Mouse (Mus musculus) G1E (cell line): Measurements from ENCODE around the gene Ttf1. TPM values are rescaled to one million over a fixed set of nuclear protein-coding genes. Genes with fewer than 3 reads are reported as not detected.
"Not testable (repeated sequence)": the region's sequence is repeated elsewhere in the genome, so short reads cannot be mapped to it uniquely, and the experiment has no call there.

Experiments
- ATAC-seq: 2 replicates; pipeline ENCODE4 v1.8.0; 2016; ENCODE audit warnings: mild to moderate bottlenecking; ENCODE audit not compliant: insufficient number of reproducible peaks, poor library complexity, low FRiP score, severe bottlenecking; ENCODE audit errors: extremely low read depth
- DNase-seq: peaks from one replicate; pipeline ENCODE4 v3.0.0; 2012; ENCODE audit warnings: low spot score
- H3K27me3 ChIP-seq: 2 replicates; pipeline ENCODE4 v1.6.1; 2012; ENCODE audit warnings: mild to moderate bottlenecking, low read length, inconsistent platforms; ENCODE audit not compliant: insufficient read depth
- H3K36me3 ChIP-seq: replicated peaks from 2 replicates; pipeline ENCODE3; 2012; ENCODE audit warnings: mild to moderate bottlenecking, inconsistent platforms
- H3K4me1 ChIP-seq: 2 replicates; pipeline ENCODE4 v1.6.1; 2012; ENCODE audit warnings: low read depth, low read length, inconsistent platforms, mixed read lengths; ENCODE audit not compliant: insufficient read depth
- H3K4me3 ChIP-seq: 2 replicates; pipeline ENCODE4 v1.5.1; 2012; ENCODE audit warnings: low read depth, mild to moderate bottlenecking, inconsistent platforms, low read length, moderate library complexity, mixed read lengths
- H3K9me3 ChIP-seq: replicated peaks from 2 replicates; pipeline ENCODE4 v1.6.1; 2012; ENCODE audit warnings: inconsistent platforms
- CTCF ChIP-seq: IDR thresholded peaks from 2 replicates; pipeline ENCODE4 v1.5.1; 2012; ENCODE audit warnings: low read depth, low read length, inconsistent platforms, mixed read lengths
- GATA1 ChIP-seq: IDR thresholded peaks from 2 replicates; pipeline ENCODE4 v1.6.1; 2012; ENCODE audit warnings: borderline replicate concordance, low read length, inconsistent platforms, mixed read lengths
- GATA2 ChIP-seq: IDR thresholded peaks from 2 replicates; pipeline ENCODE4 v1.6.1; 2012; ENCODE audit warnings: low read depth, low read length, inconsistent platforms, borderline replicate concordance
- POLR2AphosphoS5 ChIP-seq: IDR thresholded peaks from 2 replicates; pipeline ENCODE4 v1.6.1; 2012; ENCODE audit warnings: low read depth, low read length, inconsistent platforms; ENCODE audit not compliant: insufficient replicate concordance
- TAL1 ChIP-seq: conservative IDR thresholded peaks from 2 replicates; pipeline ENCODE4 v1.6.1; 2012; ENCODE audit warnings: low read depth, low read length, inconsistent platforms, mixed read lengths
- polyA plus RNA-seq: library from polyadenylated mRNA; stranded (reverse); fragments of >175 nt; gene quantifications from 2 replicates; pipeline ENCODE4 v1.2.3, GENCODE M21; 2012
- total RNA-seq, 2 experiments: library from RNA; stranded (forward) in 1 of 2; stranded (reverse) in 1 of 2; fragments of 200-1000 nt in 1 of 2; fragments of >200 nt in 1 of 2; fragmentation: Nextera tagmentation in 1 of 2; gene quantifications; 2 replicates each; pipeline ENCODE4 v1.2.3; 2014 to 2017

The Ttf1 gene
- total and polyA plus RNA-seq, 3 experiments, result 7.8 to 39.2 (median 21.5) TPM

DNA sequence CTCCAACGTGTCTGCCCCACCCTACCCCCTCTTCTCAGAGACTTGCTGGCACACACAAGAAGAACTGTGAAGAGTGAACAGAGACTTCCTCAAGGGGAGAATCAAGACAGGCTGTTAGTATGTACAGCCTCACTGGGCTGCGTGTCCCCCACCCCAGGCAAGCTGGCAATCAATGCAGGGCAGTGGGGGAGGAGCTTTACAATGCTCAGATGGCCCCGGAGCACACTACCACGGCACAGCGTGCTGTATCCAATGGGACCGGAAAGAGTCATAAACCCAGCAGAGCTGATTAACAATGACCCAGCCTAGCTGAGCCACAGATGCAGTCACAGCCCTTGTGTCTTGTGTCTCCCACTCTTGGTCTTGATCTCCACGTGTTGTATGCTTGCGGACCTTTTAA lies 38.7 kb downstream of the Ttf1 start:
- DNase-seq (no peak), ATAC-seq (no peak)
- H3K4me1 ChIP-seq, result peaks cover 3% of the 10 kb centered on the region
- no peaks in the 10 kb centered on the region for H3K36me3 ChIP-seq
- TF ChIP-seq GATA2 (no peak), CTCF (no peak), POLR2AphosphoS5 (no peak), GATA1 (no peak), TAL1 (no peak)
- no peaks in the 10 kb centered on the region for H3K9me3 ChIP-seq
- peaks cover 3% of the 10 kb centered on the region; the same call in 1 of the 2 replicates for H3K27me3 ChIP-seq
- no peak overlapping the region for H3K4me3 ChIP-seq

DNA sequence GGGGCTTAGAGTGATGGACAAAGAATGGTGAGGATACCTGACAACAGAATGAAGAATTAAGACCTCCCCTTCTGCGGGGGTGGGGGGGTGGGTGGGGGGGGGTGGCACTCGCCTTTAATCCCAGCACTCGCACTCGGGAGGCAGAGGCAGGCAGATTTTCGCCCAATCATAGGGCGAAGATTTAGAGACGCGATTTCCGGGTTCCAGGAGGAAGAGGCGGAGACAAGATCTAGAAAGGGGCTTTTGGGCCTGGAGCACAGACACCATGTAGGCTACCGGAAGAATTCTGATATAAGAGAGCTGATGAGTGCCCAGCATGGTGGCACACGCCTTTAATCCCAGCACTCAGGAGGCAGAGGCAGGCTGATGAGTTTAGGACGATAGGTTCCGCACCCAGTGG lies 39.6 kb downstream of the Ttf1 start:
- peaks cover 6% of the 10 kb centered on the region; the same call in 1 of the 2 replicates for H3K27me3 ChIP-seq
- no peak for ATAC-seq
- peaks cover 3% of the 10 kb centered on the region for H3K4me1 ChIP-seq
- no peak for DNase-seq
- H3K36me3 ChIP-seq, result no peaks in the 10 kb centered on the region
- H3K9me3 ChIP-seq, result no peaks in the 10 kb centered on the region
- H3K4me3 ChIP-seq, result no peak overlapping the region
- TF ChIP-seq POLR2AphosphoS5 (no peak), GATA1 (no peak), CTCF (no peak), TAL1 (no peak), GATA2 (no peak)

DNA sequence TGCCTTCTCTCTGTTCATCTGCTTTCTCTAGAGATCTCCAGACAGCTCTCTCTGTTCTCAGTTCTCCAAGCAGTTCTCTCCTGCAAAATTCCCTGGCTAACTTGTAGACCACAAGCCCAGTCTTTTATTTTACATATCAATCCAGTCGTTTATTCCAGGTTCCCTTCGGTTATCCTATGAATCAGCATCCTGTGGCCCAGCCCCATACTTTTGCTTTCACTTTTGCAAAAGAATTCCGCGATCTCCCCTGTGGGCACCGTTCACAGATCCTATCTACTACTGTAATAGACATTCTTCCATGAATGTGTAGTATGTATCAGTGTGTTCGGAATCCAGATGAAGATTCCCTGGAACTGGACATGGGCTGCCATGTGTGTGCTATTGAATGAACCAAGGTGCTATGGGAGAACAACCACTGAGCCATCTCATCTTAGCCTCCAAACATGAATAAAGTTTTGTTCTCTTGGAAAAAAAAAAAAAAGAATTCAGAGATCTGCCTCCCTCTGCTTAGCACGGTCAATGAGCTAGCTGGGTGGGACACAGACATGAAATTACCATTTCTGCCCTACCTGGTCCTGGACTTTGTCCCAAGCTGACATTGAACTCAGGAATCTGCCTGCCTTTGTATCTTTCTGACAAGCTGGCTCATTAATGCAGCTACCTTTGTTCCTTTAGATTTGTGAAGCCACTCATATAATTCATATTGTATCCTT lies 40.9 kb downstream of the Ttf1 start:
- Histone ChIP-seq H3K27me3 (peaks cover 7% of the 10 kb centered on the region), H3K9me3 (no peaks in the 10 kb centered on the region), H3K4me1 (peaks cover 3% of the 10 kb centered on the region), H3K36me3 (no peaks in the 10 kb centered on the region), H3K4me3 (no peak overlapping the region)
- DNase-seq, result no peak
- TF ChIP-seq POLR2AphosphoS5, result no peak
- TF ChIP-seq TAL1, result no peak
- no peak for TF ChIP-seq GATA1
- no peak for TF ChIP-seq GATA2
- no peak for TF ChIP-seq CTCF
- ATAC-seq, result no peak

DNA sequence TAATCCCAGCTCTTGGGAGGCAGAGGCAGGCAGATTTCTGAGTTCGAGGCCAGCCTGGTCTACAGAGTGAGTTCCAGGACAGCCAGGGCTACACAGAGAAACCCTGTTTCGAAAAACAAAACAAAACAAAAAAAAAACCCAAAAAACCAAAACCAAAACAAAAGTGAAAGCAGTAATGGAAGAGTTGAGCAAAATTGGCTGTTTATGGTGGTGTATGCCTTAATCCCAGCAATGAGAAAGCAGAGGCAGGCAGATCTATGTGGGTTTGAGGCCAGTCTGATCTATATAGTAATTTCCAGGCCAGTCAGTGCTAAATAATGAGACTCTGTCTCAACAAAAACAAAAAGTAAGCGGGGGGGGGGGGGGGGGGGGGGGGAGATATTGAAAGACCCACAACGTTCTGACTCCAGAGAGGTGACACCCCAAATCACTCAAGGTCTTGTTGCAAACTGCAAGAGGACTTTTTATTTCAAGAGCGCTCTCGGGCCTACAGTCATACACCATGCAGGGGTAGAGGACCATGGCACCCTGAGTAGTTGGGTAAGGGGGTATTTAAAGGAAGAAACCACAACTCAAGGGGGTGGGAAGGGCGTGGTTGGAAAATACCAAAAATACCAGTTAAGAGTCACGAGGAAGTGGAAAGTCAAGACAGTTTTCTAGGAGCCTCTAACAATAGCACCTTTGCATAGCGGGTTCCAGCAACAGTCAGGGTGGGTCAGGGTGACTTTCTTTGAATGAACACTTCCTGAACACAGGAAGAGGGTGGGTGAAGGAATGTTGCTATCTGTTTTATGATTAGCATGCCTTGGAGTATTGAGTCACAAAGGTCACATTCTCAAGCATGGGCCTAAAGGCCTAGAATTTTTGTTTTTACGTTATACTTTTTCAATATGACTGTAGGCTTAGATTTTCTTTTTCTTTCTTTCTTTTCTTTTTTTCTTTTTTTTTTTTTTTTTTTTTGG lies 42.6 kb downstream of the Ttf1 start:
- ATAC-seq, DNase-seq, H3K4me1 ChIP-seq, H3K4me3 ChIP-seq, H3K9me3 ChIP-seq, H3K36me3 ChIP-seq: not testable (repeated sequence)
- peaks cover 14% of the 10 kb centered on the region for H3K27me3 ChIP-seq

DNA sequence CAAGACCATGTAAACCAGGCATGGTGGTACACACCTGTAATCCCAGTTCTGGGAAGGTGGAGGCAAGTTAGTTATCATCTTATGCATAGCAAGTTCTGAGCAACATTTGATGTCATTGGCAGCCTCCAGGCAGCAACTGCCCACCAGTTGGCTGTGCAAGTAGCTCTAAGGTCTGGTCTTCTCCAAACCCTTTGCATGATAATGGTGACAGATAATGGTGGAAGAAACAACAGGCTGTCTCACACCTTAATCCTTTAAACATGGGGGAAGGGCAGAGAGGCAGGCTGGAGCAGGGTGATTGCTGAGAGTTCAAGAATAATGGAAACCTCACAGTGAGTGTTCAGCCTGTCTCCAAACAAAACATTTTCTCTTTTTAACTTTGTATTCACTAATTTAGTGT lies 60.9 kb downstream of the Ttf1 start:
- no peaks in the 10 kb centered on the region for H3K9me3 ChIP-seq
- no peak for DNase-seq
- H3K27me3 ChIP-seq, result peaks cover 11% of the 10 kb centered on the region
- no peak for ATAC-seq
- TF ChIP-seq TAL1, result no peak
- TF ChIP-seq GATA1, result no peak
- no peak for TF ChIP-seq GATA2
- no peak for TF ChIP-seq POLR2AphosphoS5
- TF ChIP-seq CTCF, result no peak
- no peaks in the 10 kb centered on the region for H3K36me3 ChIP-seq
- no peak overlapping the region for H3K4me3 ChIP-seq
- peaks cover 6% of the 10 kb centered on the region for H3K4me1 ChIP-seq

DNA sequence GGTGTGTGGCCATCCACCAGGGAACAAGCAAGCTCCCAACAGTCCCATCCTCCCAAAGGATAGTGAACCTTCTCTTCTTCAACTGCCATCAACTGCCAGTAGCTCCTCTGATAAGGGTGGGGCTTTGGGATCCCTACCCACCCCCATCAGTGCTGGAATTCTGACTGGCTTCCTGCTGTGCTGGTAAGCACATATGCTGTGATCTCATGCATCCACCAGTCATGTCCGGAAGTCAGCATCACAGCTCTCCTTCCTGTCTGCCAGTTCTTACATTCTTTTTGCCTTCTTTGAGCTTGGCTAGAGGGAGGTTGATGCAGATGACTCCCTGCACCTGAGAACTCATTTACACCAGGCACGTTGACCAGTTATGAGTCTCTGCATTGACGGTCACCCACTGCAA lies 62.4 kb downstream of the Ttf1 start:
- DNase-seq, result no peak
- peaks cover 12% of the 10 kb centered on the region for H3K36me3 ChIP-seq
- no peak for ATAC-seq

More for the DNA sequence above, 62.4 kb downstream of the Ttf1 start:
- Histone ChIP-seq H3K27me3 (peaks cover 8% of the 10 kb centered on the region), H3K4me1 (peaks cover 17% of the 10 kb centered on the region), H3K9me3 (no peaks in the 10 kb centered on the region), H3K4me3 (no peak overlapping the region)
- TF ChIP-seq GATA2, result no peak
- TF ChIP-seq GATA1, result no peak
- TF ChIP-seq TAL1, result no peak
- TF ChIP-seq CTCF, result no peak
- no peak for TF ChIP-seq POLR2AphosphoS5
